Mouse (Mus musculus): Measurements from ENCODE around the gene Sec14l3.

GRCm38 (mm10) chr11:4123922-4124321, 59.3 kb downstream of the Sec14l3 start:
- TF ChIP-seq CTCF (IDR thresholded peaks at IDR 0.05; ENCODE audit: low read depth) (peak; percentile 60), EP300 (IDR thresholded peaks at IDR 0.05; ENCODE audit: low read depth) (no peak)
